Comparison of ENCODE assay signal across 19 mouse cellular contexts in the genomic region with DNA sequence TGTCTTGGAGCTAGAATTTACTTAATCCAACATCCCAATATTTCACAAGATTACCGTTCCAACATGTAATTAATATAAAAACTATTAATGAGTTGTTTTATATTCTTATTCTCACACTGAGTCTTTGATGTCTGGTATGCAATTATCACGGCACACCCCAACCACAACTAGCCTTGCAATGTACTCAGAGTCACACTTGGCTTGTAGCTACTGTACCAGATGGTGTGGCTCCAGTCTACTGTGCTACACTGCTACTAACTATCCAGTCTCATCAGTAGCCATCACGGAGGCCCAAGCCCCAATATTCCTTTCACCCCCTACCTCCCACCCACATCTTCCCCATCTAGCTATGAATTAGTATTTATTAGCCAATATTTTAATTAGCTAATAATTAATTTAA. TPM values are rescaled to one million over a fixed set of nuclear protein-coding genes. Genes with fewer than 3 reads are reported as not detected.
DNase-seq lines count a peak whose midpoint lies in the region; ATAC-seq and TF ChIP-seq lines count a peak whose summit lies in the region.
"Had no signal": no experiment of that assay in that cellular context is flagged by ENCODE, and none has a peak within 500 bp of the region (broad histone marks: within the 10 kb centered on the region; RNA-seq: fewer than 3 reads in every experiment).

No protein-coding gene starts in this region.

- H3K4me3 ChIP-seq in gastrocnemius, adult 2 months: no peak overlapping the region
- H3K4me3 ChIP-seq in intestine, embryonic 15.5 days (replicated peaks): no peak overlapping the region
- H3K4me3 ChIP-seq in intestine, embryonic 16.5 days (ENCODE audit: low read length): no peak overlapping the region
- H3K4me3 ChIP-seq: embryonic facial prominence, embryonic 13.5 days; forebrain, embryonic 15.5 days; heart, adult 2 months; heart, embryonic 15.5 days; hindbrain, embryonic 13.5 days had no signal

- H3K27me3 ChIP-seq in intestine, embryonic 15.5 days (replicated peaks): no peaks in the 10 kb centered on the region
- no peaks in the 10 kb centered on the region for H3K27me3 ChIP-seq in intestine, embryonic 16.5 days (replicated peaks; ENCODE audit: control insufficient read depth, insufficient read depth, low read length)
- H3K27me3 ChIP-seq: CH12.LX; embryonic facial prominence, embryonic 13.5 days; forebrain, embryonic 15.5 days; heart, embryonic 15.5 days; hindbrain, embryonic 13.5 days had no signal

- no peak for DNase-seq in gastrocnemius, adult 2 months
- DNase-seq in gastrocnemius, postnatal 36 days: no peak
- peak; percentile 34 for DNase-seq in brain, adult 2 months (ENCODE audit: low read depth, low spot score)
- DNase-seq in spleen, postnatal 14 days (ENCODE audit: low spot score in 2 of 2): no peak
- DNase-seq: adrenal gland, adult 2 months; adrenal gland, postnatal 25 days; cerebellum, adult 8-10 months; gastrocnemius, postnatal 10 days; heart, adult 2 months; heart, postnatal 14 days; kidney, adult 11 months had no signal

- ATAC-seq in intestine, embryonic 15.5 days: no peak
- no peak for ATAC-seq in intestine, embryonic 16.5 days
- ATAC-seq: forebrain, embryonic 15.5 days; hindbrain, postnatal 0 days had no signal

- 85% methylated on average over 3 of the region's 3 CpGs for WGBS in intestine, embryonic 15.5 days
- WGBS in intestine, embryonic 16.5 days: 89% methylated on average over 3 of the region's 3 CpGs

- H3K36me3 ChIP-seq in intestine, embryonic 15.5 days: no peaks in the 10 kb centered on the region
- H3K36me3 ChIP-seq in intestine, embryonic 16.5 days (ENCODE audit: control insufficient read depth, insufficient read depth, low read length): no peaks in the 10 kb centered on the region
- H3K36me3 ChIP-seq: embryonic facial prominence, embryonic 13.5 days; forebrain, embryonic 15.5 days; heart, embryonic 15.5 days; hindbrain, embryonic 13.5 days had no signal

- no peak for TF ChIP-seq CTCF in gastrocnemius, adult 2 months (IDR thresholded peaks at IDR 0.05)

- no peak overlapping the region for H3K9ac ChIP-seq in intestine, embryonic 15.5 days
- H3K9ac ChIP-seq in intestine, embryonic 16.5 days (ENCODE audit: low read depth, low read length): no peak overlapping the region
- H3K9ac ChIP-seq: embryonic facial prominence, embryonic 13.5 days; forebrain, embryonic 15.5 days; heart, embryonic 15.5 days; hindbrain, embryonic 13.5 days had no signal

- H3K27ac ChIP-seq in gastrocnemius, adult 2 months: peak overlapping the region; percentile 88
- 0 out of 2 replicates have a peak overlapping the region, but pooled peaks have one; percentile 88 for H3K27ac ChIP-seq in intestine, embryonic 15.5 days
- H3K27ac ChIP-seq in intestine, embryonic 16.5 days (ENCODE audit: low read length): no peak overlapping the region
- H3K27ac ChIP-seq: forebrain, embryonic 15.5 days; heart, adult 2 months; hindbrain, embryonic 13.5 days; hindbrain, postnatal 0 days had no signal

- no peaks in the 10 kb centered on the region for H3K9me3 ChIP-seq in intestine, embryonic 15.5 days
- no peaks in the 10 kb centered on the region for H3K9me3 ChIP-seq in intestine, embryonic 16.5 days (ENCODE audit: control insufficient read depth, low read length)
- H3K9me3 ChIP-seq: embryonic facial prominence, embryonic 13.5 days; forebrain, embryonic 15.5 days; heart, embryonic 15.5 days; hindbrain, embryonic 13.5 days had no signal

- peaks cover 45% of the 10 kb centered on the region for H3K4me1 ChIP-seq in intestine, embryonic 15.5 days (replicated peaks)
- peaks cover 27% of the 10 kb centered on the region for H3K4me1 ChIP-seq in intestine, embryonic 16.5 days (ENCODE audit: control insufficient read depth, insufficient read depth, low read length)

- intact Hi-C loops in gastrocnemius, adult 2 months (cut with DNase I): no loop called here
- intact Hi-C loops in gastrocnemius, postnatal 36 days (cut with DNase I): no loop called here

- H3K4me2 ChIP-seq in intestine, embryonic 15.5 days (replicated peaks): no peak overlapping the region
- H3K4me2 ChIP-seq in intestine, embryonic 16.5 days (ENCODE audit: low read depth, low read length): no peak overlapping the region
- H3K4me2 ChIP-seq: embryonic facial prominence, embryonic 13.5 days; forebrain, embryonic 15.5 days; heart, embryonic 15.5 days; hindbrain, embryonic 13.5 days had no signal

RNA-seq across cellular contexts. Expression of a gene that starts 22.5 kb away (rescaled TPM):
- total RNA-seq in gastrocnemius, adult 2 months (2021): 10 to 100 TPM; 42.0 to 49.3 TPM
- 10 to 100 TPM; 26.3 to 37.3 TPM for total RNA-seq in gastrocnemius, postnatal 36 days (2021)
- polyA plus RNA-seq in intestine, embryonic 15.5 days (2015; fragmentation: Nextera tagmentation; extraction: Ambion mirVana): 31.1 and 31.2 TPM in 2 replicates
- polyA plus RNA-seq in intestine, embryonic 16.5 days (2015; fragmentation: Nextera tagmentation; extraction: Ambion mirVana): 20.1 and 25.7 TPM in 2 replicates

RNA-seq across cellular contexts. Expression of a gene that starts 30.3 kb away (rescaled TPM):
- 10 to 100 TPM; 29.0 to 45.0 TPM for total RNA-seq in gastrocnemius, adult 2 months (2021)
- 10 to 100 TPM; 34.3 to 36.2 TPM for total RNA-seq in gastrocnemius, postnatal 36 days (2021)
- polyA plus RNA-seq in intestine, embryonic 15.5 days (2015; fragmentation: Nextera tagmentation; extraction: Ambion mirVana): 87.2 and 103 TPM in 2 replicates
- polyA plus RNA-seq in intestine, embryonic 16.5 days (2015; fragmentation: Nextera tagmentation; extraction: Ambion mirVana): 92.8 and 96.6 TPM in 2 replicates
